ENCODE assay signal across 10 mouse cellular contexts in genomic region chr14:30027378-30027777, GRCm38 (mm10). TPM values are rescaled to one million over a fixed set of nuclear protein-coding genes. Genes with fewer than 3 reads are reported as not detected.
DNase-seq lines count a peak whose midpoint lies in the region; ATAC-seq and TF ChIP-seq lines count a peak whose summit lies in the region.
"Had no signal": no experiment of that assay in that cellular context is flagged by ENCODE, and none has a peak within 500 bp of the region (broad histone marks: within the 10 kb centered on the region; RNA-seq: fewer than 3 reads in every experiment).

No protein-coding gene starts in this region.

- DNase-seq in kidney, postnatal 4 days = peak; percentile 50 to 59
- no peak for DNase-seq in kidney, adult 8-10 months
- DNase-seq in right cerebral cortex, postnatal 25 days = no peak
- DNase-seq: liver, embryonic 13.5 days had no signal

- H3K27ac ChIP-seq in bone marrow, adult 2 months (ENCODE audit: control insufficient read depth, insufficient read depth, low read depth, low read length, poor library complexity) = no peak overlapping the region
- H3K27ac ChIP-seq in midbrain, embryonic 16.5 days (ENCODE audit: low read length) = no peak overlapping the region
- no peak overlapping the region for H3K27ac ChIP-seq in forebrain, embryonic 12.5 days
- H3K27ac ChIP-seq: forebrain, embryonic 13.5 days; liver, embryonic 13.5 days had no signal

- H3K4me3 ChIP-seq in E14TG2a.4 (replicated peaks; ENCODE audit: low read length) = no peak overlapping the region
- no peak overlapping the region for H3K4me3 ChIP-seq in bone marrow, adult 2 months (replicated peaks; ENCODE audit: control insufficient read depth, low read depth, low read length)
- no peak overlapping the region for H3K4me3 ChIP-seq in midbrain, embryonic 16.5 days (ENCODE audit: low read depth, low read length)
- H3K4me3 ChIP-seq in forebrain, embryonic 12.5 days (replicated peaks) = no peak overlapping the region
- H3K4me3 ChIP-seq: forebrain, embryonic 13.5 days; liver, embryonic 13.5 days had no signal

- peaks cover 4% of the 10 kb centered on the region for H3K4me1 ChIP-seq in E14TG2a.4 (replicated peaks; ENCODE audit: low read depth, low read length)
- no peaks in the 10 kb centered on the region for H3K4me1 ChIP-seq in bone marrow, adult 2 months (ENCODE audit: control insufficient read depth, insufficient read depth, low read length)
- no peaks in the 10 kb centered on the region for H3K4me1 ChIP-seq in midbrain, embryonic 16.5 days (ENCODE audit: control insufficient read depth, insufficient read depth, low read length)
- no peaks in the 10 kb centered on the region for H3K4me1 ChIP-seq in forebrain, embryonic 12.5 days
- H3K4me1 ChIP-seq: forebrain, embryonic 13.5 days; liver, embryonic 13.5 days had no signal

- ATAC-seq in megakaryocyte-erythroid progenitor cell, adult 5-6 weeks (replicated peaks; ENCODE audit: low FRiP score, low TSS enrichment, poor library complexity, severe bottlenecking) = peak; percentile 63; the same call in 1 of the 2 replicates
- no peak for ATAC-seq in midbrain, embryonic 16.5 days
- ATAC-seq in forebrain, embryonic 12.5 days (ENCODE audit: low FRiP score) = no peak
- ATAC-seq: forebrain, embryonic 13.5 days had no signal

- no peak for TF ChIP-seq POLR2A in bone marrow, adult 2 months (IDR thresholded peaks at IDR 0.05; ENCODE audit: borderline replicate concordance, control insufficient read depth, low read depth, low read length)

- peaks cover 9% of the 10 kb centered on the region for H3K27me3 ChIP-seq in E14TG2a.4 (ENCODE audit: insufficient read depth, low read length)
- H3K27me3 ChIP-seq in midbrain, embryonic 16.5 days (ENCODE audit: control insufficient read depth, insufficient read depth, low read depth, low read length) = no peaks in the 10 kb centered on the region
- H3K27me3 ChIP-seq in forebrain, embryonic 12.5 days = no peaks in the 10 kb centered on the region
- H3K27me3 ChIP-seq: forebrain, embryonic 13.5 days; liver, embryonic 13.5 days had no signal

- peak; percentile 70 for TF ChIP-seq CTCF in E14TG2a.4 (conservative IDR thresholded peaks at IDR 0.05; ENCODE audit: low read length)
- peak; percentile 72 for TF ChIP-seq CTCF in bone marrow, adult 2 months (IDR thresholded peaks at IDR 0.05; ENCODE audit: control insufficient read depth, insufficient read depth, low read length)

- no peak overlapping the region for H3K9ac ChIP-seq in midbrain, embryonic 16.5 days (ENCODE audit: low read depth, low read length)
- H3K9ac ChIP-seq in forebrain, embryonic 12.5 days = no peak overlapping the region
- H3K9ac ChIP-seq: forebrain, embryonic 13.5 days; liver, embryonic 13.5 days had no signal

- H3K9me3 ChIP-seq in E14TG2a.4 (ENCODE audit: low read length) = no peaks in the 10 kb centered on the region
- no peaks in the 10 kb centered on the region for H3K9me3 ChIP-seq in midbrain, embryonic 16.5 days (replicated peaks; ENCODE audit: control insufficient read depth, low read length, poor library complexity, severe bottlenecking)
- no peaks in the 10 kb centered on the region for H3K9me3 ChIP-seq in forebrain, embryonic 12.5 days
- H3K9me3 ChIP-seq: forebrain, embryonic 13.5 days; liver, embryonic 13.5 days had no signal

- WGBS in bone marrow, adult 2 months = 45% methylated on average over 2 of the region's 2 CpGs
- 41% methylated on average over 2 of the region's 2 CpGs for WGBS in midbrain, embryonic 16.5 days
- 60% methylated on average over 2 of the region's 2 CpGs for WGBS in forebrain, embryonic 12.5 days

- no peaks in the 10 kb centered on the region for H3K36me3 ChIP-seq in E14TG2a.4 (ENCODE audit: insufficient read depth, low read length)
- H3K36me3 ChIP-seq in midbrain, embryonic 16.5 days (ENCODE audit: control insufficient read depth, insufficient read depth, low read length) = no peaks in the 10 kb centered on the region
- no peaks in the 10 kb centered on the region for H3K36me3 ChIP-seq in forebrain, embryonic 12.5 days (replicated peaks)
- H3K36me3 ChIP-seq: liver, embryonic 13.5 days had no signal

- no peak overlapping the region for H3K4me2 ChIP-seq in midbrain, embryonic 16.5 days (ENCODE audit: low read length)
- no peak overlapping the region for H3K4me2 ChIP-seq in forebrain, embryonic 12.5 days
- H3K4me2 ChIP-seq: forebrain, embryonic 13.5 days; liver, embryonic 13.5 days had no signal

RNA-seq across cellular contexts. Expression of gene Chdh, which starts 18.6 kb away (rescaled TPM):
- polyA plus RNA-seq in bone marrow, adult 2 months (2011; ENCODE audit: insufficient read depth, insufficient read length, low replicate concordance, missing spikeins) = 4.6 and 5.4 TPM in 2 replicates
- 0.11 and 0.84 TPM in 2 replicates for total RNA-seq in megakaryocyte-erythroid progenitor cell, adult 5-6 weeks (2014; fragmentation: Nextera tagmentation)
- total RNA-seq in megakaryocyte-erythroid progenitor cell, adult 5-6 weeks (2017) = 0.14 and 1.0 TPM in 2 replicates
- 0.37 and 1.0 TPM in 2 replicates for polyA plus RNA-seq in midbrain, embryonic 16.5 days (2015; fragmentation: Nextera tagmentation; extraction: Ambion mirVana)
- polyA plus RNA-seq in forebrain, embryonic 12.5 days (2016; fragmentation: Nextera tagmentation; extraction: Ambion mirVana) = 0.04 TPM in 1 of 2 replicates, not detected in the other

RNA-seq across cellular contexts. Expression of gene Il17rb, which starts 18.7 kb away (rescaled TPM):
- 7.8 TPM in 1 of 2 replicates, not detected in the other for polyA plus RNA-seq in bone marrow, adult 2 months (2011; ENCODE audit: insufficient read depth, insufficient read length, low replicate concordance, missing spikeins)
- total RNA-seq in megakaryocyte-erythroid progenitor cell, adult 5-6 weeks (2014; fragmentation: Nextera tagmentation) = 0.17 TPM in 1 of 2 replicates, not detected in the other
- total RNA-seq in megakaryocyte-erythroid progenitor cell, adult 5-6 weeks (2017) = not detected in 2 replicates
- polyA plus RNA-seq in midbrain, embryonic 16.5 days (2015; fragmentation: Nextera tagmentation; extraction: Ambion mirVana) = 1.8 and 2.4 TPM in 2 replicates
- 1.1 and 1.3 TPM in 2 replicates for polyA plus RNA-seq in forebrain, embryonic 12.5 days (2016; fragmentation: Nextera tagmentation; extraction: Ambion mirVana)

RNA-seq across cellular contexts. Expression of gene Actr8, which starts 49.2 kb away (rescaled TPM):
- polyA plus RNA-seq in bone marrow, adult 2 months (2011; ENCODE audit: insufficient read depth, insufficient read length, low replicate concordance, missing spikeins) = 12.5 and 21.8 TPM in 2 replicates
- total RNA-seq in megakaryocyte-erythroid progenitor cell, adult 5-6 weeks (2014; fragmentation: Nextera tagmentation) = 29.2 and 29.7 TPM in 2 replicates
- 24.0 and 54.9 TPM in 2 replicates for total RNA-seq in megakaryocyte-erythroid progenitor cell, adult 5-6 weeks (2017)
- 74.0 and 80.7 TPM in 2 replicates for polyA plus RNA-seq in midbrain, embryonic 16.5 days (2015; fragmentation: Nextera tagmentation; extraction: Ambion mirVana)
- 88.1 and 89.4 TPM in 2 replicates for polyA plus RNA-seq in forebrain, embryonic 12.5 days (2016; fragmentation: Nextera tagmentation; extraction: Ambion mirVana)

RNA-seq across cellular contexts. Expression of gene Selenok, which starts 59.3 kb away (rescaled TPM):
- 45.0 and 46.1 TPM in 2 replicates for polyA plus RNA-seq in bone marrow, adult 2 months (2011; ENCODE audit: insufficient read depth, insufficient read length, low replicate concordance, missing spikeins)
- 42.7 and 60.3 TPM in 2 replicates for total RNA-seq in megakaryocyte-erythroid progenitor cell, adult 5-6 weeks (2014; fragmentation: Nextera tagmentation)
- total RNA-seq in megakaryocyte-erythroid progenitor cell, adult 5-6 weeks (2017) = 101 and 175 TPM in 2 replicates
- 410 and 411 TPM in 2 replicates for polyA plus RNA-seq in midbrain, embryonic 16.5 days (2015; fragmentation: Nextera tagmentation; extraction: Ambion mirVana)
- polyA plus RNA-seq in forebrain, embryonic 12.5 days (2016; fragmentation: Nextera tagmentation; extraction: Ambion mirVana) = 365 and 380 TPM in 2 replicates

Comparison
In these comparisons a context has a peak if more than half of its experiments do, and no peak if none do; other contexts are left out.
1. DNase-seq: peak in kidney, postnatal 4 days (2 of 2); none in kidney, adult 8-10 months (0 of 2) and right cerebral cortex, postnatal 25 days (single experiment).